Mouse (Mus musculus): ENCODE measurements around the gene Cdc5l.

DNA sequence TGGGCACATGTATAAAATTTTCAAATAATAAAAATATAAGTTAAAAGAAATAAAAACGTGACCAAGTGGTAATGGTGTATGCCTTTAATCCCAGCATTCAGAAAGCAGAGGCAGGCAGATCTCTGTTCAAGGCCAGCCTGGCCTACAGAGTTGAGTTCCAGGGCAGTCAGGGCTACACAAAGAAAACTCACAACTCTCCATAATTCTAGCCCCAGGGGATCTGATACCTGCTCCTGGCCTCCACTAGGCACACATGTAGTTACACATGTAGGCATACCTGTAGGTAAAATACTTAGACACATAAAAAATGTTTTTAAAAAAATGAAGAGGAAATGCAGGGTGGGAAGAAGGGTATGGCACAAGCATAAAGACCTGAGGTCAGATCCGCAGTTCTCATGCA is 21.3 kb upstream of the Cdc5l start:
- TF ChIP-seq CTCF (IDR thresholded peaks at IDR 0.05; ENCODE audit: extremely low read depth, insufficient read depth, insufficient read length, insufficient replicate concordance), result no peak
- TF ChIP-seq POLR2A (IDR thresholded peaks at IDR 0.05; ENCODE audit: low read depth, low read length), result no peak

All from spleen, adult 2 months (tissue).